Mouse (Mus musculus): Measurements from ENCODE around the gene Nr2e3.
A peak's percentile ranks its signal among the peaks of the same experiment; 100 is the strongest.
"Not testable (repeated sequence)": the region's sequence is repeated elsewhere in the genome, so short reads cannot be mapped to it uniquely, and the experiment has no call there.

Nr2e3 gene

DNA sequence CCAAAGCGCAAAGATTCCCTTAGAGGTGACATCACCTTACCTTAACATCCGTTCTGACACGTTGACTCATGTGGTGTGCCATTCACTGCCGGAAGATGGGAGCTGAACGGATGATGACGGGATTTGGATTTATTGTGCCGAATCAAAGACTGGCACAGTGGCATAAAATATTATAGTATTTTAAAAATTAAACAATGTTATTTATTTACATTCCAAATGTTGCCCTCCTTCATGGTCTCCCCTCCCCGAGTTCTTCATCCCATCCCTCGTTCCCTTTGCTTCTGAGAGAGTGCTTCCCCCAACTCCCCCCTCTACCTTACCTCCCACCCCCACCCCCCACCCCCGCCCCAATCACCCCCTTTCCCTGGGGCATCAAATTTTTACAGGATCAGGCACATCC lies at the start of gene Nr2e3:
Gene Nr2e3 (minus strand): TSS at position 101 of the 400 bp plus-strand sequence.
- no peak for DNase-seq

DNA sequence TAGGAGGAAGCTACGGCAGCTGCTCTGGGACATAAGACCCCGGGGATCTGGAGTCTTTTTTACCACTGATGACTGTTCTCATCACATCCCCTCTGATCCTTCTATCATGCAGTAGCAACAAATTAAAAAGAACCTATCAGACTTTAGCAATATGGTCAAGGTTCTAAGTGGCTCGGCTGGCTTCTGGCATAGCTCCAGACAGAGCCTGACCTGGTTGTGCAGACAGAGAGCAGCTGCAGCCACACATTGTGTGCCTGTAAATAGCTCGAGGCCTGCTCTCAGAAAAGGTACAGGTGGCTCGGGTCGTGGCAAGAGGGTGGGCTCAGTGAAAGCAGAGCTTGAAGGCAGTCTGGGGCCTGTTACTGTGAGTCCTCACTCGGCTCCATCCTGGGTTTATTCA lies 48.5 kb upstream of the Nr2e3 start:
- DNase-seq, result no peak

DNA sequence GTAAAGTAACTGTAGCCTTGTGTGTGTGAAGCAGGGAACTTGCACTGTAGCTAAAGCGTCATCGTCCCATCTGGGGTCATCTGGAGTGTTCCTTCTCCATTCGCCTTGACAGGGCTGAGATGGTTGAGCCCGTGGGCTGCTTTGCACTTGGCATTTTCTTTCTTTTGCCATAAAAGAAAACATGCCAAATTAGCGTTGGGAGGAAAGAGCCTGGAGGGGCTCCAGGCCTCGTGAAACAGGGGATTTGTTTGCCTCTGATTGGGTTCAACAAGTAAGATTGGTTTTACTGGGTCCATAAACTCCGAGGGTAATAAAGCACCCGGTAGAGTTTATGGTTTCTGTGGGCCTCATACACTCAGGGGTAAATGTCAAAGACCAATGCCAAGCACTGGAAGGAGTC lies 41.9 kb upstream of the Nr2e3 start:
- DNase-seq, result no peak

DNA sequence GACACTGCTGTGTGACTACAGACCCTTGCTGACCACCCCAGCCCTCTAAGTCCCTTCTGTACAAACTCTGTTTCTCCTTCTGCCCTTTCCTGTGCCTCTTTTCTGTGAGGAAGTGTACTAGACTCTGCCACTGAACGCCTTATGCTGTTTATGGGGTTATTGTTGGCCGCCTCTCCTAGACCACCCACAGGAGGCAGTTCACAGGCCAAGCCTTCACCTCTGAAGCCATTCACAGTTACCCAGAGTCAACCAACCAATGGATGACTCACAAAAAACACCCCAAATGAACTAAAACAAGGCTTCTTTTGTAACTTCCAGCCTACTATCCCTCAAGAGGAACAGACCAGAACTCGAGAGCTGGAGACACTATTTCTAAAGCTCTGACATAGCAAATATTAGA lies 41.0 kb upstream of the Nr2e3 start:
- DNase-seq, result no peak

DNA sequence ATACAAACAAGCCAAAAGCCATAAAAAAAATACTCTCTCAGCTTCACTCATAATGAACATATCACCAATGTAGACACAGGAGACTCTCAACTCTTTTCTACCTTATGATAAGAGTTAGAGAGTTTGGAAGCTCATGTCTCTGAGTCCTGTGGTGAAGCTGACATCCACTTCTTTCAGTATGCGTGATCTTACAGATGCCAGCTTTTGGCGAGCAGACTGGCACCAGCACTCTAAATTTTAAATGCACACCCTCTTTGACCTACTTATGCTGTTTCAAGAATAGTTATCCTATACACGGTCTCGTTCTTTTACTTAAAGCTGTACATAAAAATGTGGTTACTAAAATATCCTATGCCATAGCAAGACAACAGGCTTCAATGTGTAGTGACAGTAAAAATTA lies 37.3 kb upstream of the Nr2e3 start:
- peak; percentile 18 for DNase-seq

DNA sequence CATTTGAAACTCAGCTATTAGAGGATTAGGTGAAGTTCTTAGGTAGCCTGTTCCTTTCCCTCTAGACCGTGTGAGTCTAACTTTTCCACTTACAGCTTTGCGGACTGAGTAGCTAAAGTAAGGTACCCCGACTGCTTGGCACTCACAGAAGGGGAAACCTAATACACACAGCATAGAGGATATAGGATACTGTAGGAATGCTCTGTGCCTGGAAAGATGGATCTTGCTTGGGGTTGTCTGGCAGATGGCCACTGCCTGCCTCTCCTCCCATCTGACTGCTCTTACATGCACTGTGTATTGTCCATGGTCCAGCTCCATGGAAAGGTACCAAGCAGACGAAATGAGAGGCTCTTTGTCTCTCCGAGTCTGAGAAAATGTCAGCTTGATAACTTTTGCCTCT lies 30.9 kb upstream of the Nr2e3 start:
- DNase-seq, result no peak

DNA sequence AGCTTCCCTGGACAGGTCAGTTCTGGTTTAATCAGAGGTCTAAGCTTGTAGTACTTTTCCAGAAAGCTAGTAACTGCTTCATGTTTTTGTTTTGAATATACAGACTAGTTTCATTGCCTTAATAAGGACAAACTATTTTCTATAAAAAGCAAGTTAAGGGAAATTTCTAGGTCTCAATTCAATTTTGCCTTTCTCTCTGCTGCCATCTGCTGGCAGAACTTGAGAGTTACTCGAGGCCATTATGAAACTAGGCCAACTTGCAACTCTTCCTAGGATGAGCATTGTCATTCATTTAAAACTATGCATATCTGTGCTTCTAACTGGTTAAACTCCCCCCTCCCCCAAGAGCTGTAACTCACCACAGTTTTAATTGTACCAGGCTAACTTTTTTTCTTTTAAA lies 29.4 kb upstream of the Nr2e3 start:
- DNase-seq, result peak; percentile 63

DNA sequence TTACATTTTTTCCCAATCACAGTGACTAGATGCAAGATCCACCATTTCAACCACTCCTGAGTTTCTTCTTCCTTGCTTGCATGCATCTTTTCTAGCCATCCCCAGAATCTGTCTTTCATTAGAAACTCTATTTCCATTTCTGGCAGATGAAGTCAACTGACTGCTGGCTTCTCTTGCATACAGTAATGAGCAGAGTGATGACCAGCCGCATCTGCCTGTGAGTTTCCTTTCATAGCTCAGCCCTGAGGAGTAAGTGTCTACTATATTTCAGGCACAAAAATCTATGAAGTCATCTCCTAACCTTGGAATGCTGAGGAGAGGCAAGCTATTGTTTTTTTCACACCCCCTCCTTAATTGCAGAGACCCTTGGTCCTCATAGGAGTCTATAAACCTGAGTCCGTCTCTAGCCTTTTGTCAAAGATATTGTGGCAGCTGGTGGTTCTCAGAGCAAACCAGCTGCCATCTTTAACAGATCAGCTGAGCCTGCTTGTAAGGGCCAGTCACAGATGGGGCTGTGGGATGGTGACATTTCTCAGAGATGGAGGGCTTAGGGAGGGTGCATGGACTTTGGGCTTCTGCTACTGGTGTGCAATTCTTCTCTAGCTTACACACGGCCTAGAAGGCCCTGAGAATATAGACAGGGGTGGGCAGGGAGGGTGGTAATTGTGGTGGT lies 25.6 kb upstream of the Nr2e3 start:
- DNase-seq, result peak; percentile 38

DNA sequence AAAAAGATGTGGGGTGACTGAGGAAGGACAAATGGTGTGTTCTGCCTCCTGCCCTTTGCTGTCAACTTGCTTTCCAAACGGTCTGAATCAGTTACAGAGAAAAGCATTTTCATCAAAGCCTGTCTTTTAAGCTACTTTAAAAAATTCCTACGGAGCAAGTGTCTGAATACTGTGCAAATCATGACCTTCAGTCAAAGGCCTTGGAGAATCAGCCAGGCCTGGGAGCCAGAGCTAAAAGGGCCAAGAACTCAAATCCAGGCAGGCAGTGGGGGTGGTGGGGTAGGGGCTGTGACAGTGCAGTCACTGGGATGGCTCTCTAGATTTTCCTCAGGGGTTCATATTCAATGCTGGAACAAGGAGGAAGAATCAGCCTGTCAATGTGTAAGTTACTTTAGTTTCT lies 20.7 kb upstream of the Nr2e3 start:
- DNase-seq, result no peak

DNA sequence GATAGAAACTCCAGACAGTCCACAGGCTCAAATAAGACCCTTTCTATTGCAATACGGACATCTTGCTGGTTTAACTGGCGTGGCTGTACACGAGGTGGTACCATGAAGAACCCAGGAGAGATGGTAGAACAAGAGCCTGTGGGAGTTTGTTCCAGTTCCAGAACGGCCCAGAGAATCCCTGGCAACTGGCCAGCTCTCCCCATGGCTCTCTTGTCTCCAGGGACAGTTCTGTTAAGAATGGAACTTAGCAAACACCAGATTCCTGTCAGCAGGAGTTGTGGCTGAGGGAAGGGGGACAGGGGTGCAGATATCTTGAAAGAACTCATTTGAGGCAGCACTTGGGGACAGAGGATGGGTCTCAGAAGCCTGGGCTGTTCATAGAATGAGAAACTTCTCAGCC lies 10.8 kb upstream of the Nr2e3 start:
- DNase-seq, result no peak

DNA sequence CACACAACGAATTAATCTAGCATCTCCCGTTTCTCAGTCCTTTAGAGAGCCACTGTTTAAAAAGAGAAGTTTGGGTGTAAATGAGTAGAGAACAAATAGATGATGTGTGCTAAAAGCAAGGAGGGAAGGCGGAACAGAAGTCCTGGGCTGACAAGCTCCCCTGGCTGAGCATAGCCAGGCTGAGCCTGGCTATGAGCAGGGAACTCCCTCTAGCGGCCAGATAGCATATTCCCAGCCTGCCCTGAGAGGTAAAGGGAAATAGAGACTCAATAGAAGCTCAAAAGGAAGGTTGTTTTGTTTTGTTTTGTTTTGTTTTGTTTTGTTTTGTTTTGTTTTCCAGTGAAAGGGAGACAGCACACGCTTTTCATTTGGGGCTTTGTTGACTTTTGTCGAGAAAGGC lies 8.9 kb upstream of the Nr2e3 start:
- DNase-seq, result peak; percentile 61

DNA sequence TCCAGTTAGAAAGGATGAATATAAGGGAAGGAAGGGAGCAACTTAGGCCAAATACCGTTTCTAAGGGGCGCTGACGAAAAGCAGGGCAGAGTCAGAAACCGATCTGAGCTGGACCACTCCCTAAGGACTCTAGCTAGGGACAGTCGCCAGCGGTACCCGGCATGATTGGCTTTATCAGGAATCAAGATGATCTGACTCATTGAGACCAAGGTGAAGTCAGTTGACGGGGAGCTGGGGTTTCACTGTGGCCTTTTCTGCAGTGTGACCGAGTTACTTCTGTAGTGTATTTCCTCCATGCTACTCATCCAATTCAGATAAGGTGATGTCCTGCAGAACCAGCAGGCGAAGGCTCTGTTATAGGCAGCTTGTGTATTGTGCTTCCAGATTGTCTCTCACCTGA lies 4.6 kb upstream of the Nr2e3 start:
- no peak for DNase-seq

DNA sequence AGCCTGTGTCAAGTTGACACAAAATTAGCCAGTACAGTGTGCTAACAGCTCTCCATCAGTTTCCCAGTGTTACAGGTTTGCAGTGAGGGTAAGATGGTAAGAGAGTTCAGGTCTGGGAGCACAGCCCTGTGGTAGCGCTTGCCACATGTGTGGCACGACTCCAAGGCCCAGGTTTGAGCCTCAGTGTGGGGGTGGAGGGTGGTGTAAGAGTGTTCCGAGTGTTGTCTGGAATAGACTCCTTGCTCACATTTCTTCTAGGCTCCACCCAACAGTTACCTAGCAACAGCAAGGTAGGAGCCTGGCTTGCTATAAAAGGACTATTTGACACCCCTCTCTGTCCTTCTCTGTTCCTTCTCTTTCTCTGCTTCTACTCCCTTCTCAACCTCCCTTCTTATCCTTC lies 3.9 kb upstream of the Nr2e3 start:
- DNase-seq, result peak; percentile 65

DNA sequence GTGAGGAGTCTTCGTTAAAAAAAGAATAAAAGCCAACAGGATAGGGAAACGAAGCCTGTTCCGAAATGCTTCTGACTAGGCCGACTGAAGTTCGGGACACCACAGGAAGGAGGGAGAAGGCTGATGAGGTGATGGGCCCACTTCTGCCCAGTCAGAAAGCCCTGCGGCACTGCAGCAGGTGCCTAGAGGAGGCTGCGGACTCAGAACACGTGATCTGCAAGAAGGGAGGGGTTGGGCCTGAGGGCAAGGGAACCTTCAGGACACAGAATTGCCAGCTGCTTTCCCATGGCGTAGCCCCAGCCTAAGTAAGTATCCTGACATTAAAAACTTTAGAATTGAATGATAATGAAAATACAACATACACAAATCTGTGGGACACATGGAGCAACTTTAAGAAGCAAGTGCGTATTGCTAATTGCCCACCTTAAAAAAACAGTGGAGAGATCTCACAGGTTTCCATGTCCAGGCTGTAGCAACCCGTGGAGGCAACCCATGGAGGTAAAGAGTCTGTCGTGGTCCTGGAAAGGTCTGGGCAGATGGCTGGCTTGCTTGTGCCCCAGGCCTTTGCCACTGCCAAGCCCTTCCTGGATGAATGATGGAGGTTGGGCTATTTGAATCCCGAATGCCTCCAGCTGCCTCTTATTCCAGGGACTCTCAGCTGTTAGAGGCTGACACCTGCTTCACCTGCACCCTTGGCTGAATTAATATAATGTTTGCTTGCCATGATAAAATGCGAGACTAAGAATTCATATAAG lies 919 bp upstream of the Nr2e3 start:
- no peak for DNase-seq

DNA sequence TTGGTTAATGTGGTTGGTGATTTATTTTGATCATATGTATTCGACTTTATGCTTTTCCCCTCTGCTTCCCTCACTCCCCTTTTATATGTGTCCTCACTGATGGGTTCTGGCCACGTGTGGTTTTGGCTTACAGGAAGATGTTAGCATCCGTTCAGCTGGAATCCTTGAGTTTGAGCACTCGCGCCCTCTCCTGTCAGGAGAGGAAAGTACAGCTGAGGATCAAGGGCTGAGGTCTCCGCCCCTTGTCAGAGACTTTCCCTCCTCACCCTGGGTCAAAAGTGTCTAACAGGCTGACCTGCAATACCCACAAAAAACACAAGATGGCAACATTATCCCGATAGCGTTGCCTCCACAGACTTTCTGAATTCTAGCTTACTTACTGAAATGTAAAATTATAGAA lies 1.2 kb downstream of the Nr2e3 start:
- DNase-seq, result peak; percentile 70

DNA sequence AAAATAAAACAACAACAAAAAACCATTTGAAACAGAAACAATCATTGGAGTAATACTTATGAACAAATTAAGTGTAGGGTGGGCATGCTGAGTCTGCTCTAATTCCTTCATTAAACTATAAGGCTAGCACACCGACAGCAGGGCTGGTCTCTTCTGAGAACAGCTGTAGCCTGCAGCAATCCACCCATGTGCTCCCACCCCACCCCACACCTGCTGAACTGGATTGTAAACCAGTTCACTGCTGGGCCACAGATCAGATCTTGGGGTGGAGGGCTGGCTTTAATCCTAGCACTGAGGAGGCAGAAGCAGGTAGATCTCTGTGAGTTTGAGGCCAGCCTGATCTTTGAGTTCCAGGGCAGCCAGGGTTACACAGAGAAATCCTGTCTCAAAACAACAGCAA lies 2.3 kb downstream of the Nr2e3 start:
- DNase-seq, result not testable (repeated sequence)

DNA sequence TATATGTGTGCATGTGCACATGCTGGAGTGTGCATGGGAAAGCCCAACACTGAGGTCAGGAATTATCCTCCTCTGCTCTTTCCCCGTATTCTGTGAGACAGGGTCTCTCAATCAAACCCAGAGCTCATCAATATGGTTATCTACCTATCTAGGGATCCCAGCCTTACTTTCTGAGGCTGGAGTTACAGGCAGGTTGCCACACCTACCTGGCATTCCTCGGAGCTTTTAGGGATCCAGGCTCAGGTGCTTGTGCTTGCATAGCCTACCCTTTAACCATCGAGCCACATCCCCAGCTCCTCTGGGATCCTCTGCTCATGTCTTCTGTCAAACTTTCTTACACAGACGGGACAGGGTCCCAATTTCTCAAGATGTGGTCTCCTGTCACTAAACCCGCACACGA lies 4.0 kb downstream of the Nr2e3 start:
- no peak for DNase-seq

DNA sequence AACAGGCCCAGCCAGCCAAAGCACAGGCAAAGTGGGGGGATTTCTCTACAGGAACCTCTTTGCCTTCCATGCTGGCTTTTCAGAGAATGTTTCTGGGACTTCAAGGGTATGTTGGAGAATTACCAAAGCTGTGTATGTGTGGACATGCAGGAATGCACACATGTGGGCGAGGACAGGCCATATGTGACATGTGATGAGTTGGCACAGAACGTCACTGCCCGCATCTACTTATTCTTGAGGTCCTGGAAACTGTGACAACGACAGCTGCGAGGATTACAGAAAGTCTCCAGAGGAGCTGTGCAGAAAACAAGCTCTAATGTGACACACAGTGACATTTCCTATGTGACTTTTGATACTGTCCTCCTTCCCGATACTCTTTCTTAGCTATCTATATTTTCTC lies 4.8 kb downstream of the Nr2e3 start:
- DNase-seq, result no peak

DNA sequence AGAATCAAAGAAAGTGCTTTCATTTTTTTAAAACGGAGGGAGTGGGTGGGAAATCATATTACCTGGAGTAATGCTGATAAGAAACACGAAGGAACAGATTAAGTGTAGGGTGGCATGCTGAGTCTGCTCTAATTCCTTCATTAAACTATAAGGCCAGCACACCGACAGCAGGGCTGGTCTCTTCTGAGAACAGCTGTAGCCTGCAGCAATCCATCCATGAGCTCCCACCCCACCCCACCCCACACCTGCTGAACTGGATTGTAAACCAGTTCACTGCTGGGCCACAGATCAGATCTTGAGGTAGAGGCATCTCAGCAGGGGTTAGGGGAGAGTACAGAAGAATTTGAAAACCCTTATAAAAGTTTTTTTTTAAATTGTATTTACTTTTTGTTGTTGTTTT lies 5.3 kb downstream of the Nr2e3 start:
- DNase-seq, result no peak

DNA sequence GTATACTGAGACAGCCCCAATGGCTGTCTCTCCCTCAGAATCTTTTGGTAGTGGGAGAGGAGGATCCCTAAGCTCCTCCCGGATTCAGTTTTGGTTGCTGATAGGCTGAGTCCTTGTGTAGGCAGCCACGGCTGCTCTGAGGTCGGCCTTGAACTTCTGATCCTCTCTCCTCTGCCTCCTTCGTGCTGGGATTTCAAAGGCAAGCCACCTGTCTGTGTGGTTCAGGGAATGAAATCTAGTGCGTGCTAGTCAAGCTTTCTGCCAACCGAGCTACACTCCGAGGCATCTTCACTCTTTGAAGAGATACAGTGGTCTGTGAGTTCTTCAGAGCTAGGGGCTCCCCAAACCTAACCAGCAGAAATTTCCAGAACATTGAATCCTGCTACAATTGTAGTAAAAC lies 6.9 kb downstream of the Nr2e3 start:
- DNase-seq, result no peak

DNA sequence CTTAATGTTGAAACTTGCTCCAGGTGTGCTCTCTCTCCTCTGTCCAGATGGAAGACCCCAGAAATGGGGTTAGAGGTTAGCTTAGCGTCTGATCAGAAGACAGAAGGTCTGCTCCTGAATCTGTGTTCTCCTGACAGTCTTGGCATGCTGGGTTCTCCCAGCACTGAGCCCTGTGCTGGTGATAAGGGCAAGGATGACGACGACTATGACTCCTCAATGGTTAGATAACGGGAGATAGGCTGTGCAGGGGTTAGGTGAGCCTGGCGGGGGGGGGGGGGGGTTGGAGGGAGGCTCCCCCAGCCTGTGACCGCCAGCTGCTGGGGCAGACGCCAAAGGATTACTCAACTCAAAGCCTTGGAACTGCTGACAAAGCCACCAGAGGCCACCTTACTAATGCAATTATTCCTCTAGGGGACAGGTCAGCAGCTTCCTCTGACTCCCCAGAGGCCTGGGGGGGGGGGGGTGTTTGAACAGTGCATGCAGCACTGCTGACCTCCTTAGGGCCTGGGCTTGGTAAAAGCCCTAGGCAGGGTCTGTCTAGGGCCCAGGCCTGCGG lies 7.9 kb downstream of the Nr2e3 start:
- no peak for DNase-seq

DNA sequence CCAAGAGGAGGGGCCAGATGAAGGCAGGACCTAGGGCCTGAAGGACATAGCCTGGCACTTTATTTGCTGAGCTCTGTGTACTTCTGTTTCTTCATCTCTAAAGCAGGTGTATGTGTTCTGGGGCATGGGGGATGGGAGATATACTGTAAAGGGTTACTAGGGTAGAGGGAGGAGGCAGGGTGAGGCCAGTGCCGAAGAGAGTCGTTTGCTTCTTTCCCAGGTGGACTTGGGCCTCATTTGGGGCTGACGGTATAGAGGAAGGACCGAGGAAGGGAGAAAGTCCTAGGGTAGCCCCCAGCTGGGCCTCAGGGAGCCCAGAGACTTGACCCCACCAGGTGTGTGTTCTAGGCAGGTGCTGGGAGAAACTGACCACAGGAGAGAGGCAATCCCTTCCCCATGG lies 8.5 kb downstream of the Nr2e3 start:
- DNase-seq, result no peak

DNA sequence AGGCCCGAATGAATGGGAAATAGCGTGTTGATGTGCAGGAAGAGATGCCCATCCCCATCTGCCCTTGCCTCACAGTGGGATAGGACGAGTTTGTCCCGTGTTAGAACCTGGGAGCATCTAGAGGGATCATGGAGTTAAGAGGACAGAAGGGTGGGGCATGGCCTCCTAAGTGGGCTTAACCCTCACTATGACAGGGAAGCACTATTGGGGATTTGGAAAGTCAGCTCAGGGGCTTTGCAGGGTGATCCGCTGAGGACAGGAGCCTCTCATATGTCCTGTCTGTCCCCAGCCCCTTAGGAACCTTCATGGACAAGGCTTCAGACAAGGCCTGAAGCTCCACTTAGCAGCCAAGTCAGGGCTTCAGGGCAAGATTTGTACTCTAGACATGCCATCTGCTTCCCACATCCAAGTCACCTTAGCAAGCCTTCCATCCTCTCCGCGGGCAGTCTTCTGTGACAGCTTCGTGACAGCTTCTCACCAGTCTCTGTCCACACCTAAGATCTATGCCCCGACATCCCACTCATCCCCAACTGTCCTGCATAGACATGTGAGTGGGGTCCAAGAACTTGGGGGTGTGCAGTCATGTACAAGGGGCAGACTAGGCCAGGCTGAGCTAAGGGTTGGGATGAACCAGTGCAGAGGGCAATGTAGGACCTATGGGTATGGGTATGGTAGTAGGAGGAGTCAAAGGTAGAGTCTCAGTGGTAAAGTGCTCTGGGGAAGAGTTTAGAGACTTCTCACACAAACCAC lies 9.3 kb downstream of the Nr2e3 start:
- DNase-seq, result no peak

DNA sequence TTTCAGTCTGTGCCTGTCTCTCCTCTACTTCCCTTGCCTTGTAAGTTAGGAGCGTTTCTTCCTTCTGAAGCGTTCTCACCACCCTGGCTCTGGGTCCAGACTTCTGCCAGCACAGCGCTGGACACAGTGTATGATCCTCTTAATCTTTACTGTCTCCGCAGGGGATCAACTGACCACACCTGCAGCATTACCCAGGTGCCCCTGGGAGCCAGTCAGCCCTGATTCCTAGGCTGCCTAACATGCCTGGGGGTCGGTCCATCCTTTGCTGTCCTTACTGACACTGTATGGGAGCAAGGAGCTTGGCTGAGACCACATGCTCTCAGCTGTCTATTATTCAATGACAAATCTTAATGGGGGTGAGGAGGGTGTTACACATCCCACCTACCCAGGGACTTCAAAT lies 10.5 kb downstream of the Nr2e3 start:
- no peak for DNase-seq
